8 mouse cellular contexts compared by ENCODE assay signal in genomic region chr16:30513050-30514024, GRCm38 (mm10). TPM values are rescaled to one million over a fixed set of nuclear protein-coding genes. Genes with fewer than 3 reads are reported as not detected.
DNase-seq lines count a peak whose midpoint lies in the region; ATAC-seq and TF ChIP-seq lines count a peak whose summit lies in the region.

No protein-coding gene starts in this region.

- H3K4me2 ChIP-seq in intestine, embryonic 15.5 days (replicated peaks): no peak overlapping the region
- H3K4me2 ChIP-seq in intestine, postnatal 0 days (replicated peaks; ENCODE audit: low read depth): no peak overlapping the region
- no peak overlapping the region for H3K4me2 ChIP-seq in intestine, embryonic 16.5 days (ENCODE audit: low read depth, low read length)
- no peak overlapping the region for H3K4me2 ChIP-seq in stomach, embryonic 16.5 days (ENCODE audit: low read depth, low read length)

- no peak overlapping the region for H3K4me3 ChIP-seq in intestine, embryonic 15.5 days (replicated peaks)
- H3K4me3 ChIP-seq in intestine, postnatal 0 days (ENCODE audit: low read depth, low read length): no peak overlapping the region
- H3K4me3 ChIP-seq in C2C12 (ENCODE audit: insufficient read depth, poor library complexity, severe bottlenecking): no peak overlapping the region
- no peak overlapping the region for H3K4me3 ChIP-seq in intestine, embryonic 16.5 days (ENCODE audit: low read length)
- H3K4me3 ChIP-seq in stomach, embryonic 16.5 days (replicated peaks; ENCODE audit: low read length): no peak overlapping the region

- H3K79me2 ChIP-seq in C2C12 (ENCODE audit: control insufficient read depth, insufficient read depth): peaks cover 13% of the 10 kb centered on the region

- peak; percentile 75 for DNase-seq in adrenal gland, adult 8-10 months
- DNase-seq in testis, postnatal 14 days (ENCODE audit: low spot score): no peak
- DNase-seq in frontal cortex, postnatal 25 days (ENCODE audit: low spot score in 2 of 2): no peak

- no peak overlapping the region for H3K27ac ChIP-seq in intestine, embryonic 15.5 days
- no peak overlapping the region for H3K27ac ChIP-seq in intestine, postnatal 0 days (ENCODE audit: low read depth, low read length)
- H3K27ac ChIP-seq in intestine, embryonic 16.5 days (ENCODE audit: low read length): no peak overlapping the region
- H3K27ac ChIP-seq in stomach, embryonic 16.5 days (ENCODE audit: low read length): peak overlapping the region; percentile 60

- no peaks in the 10 kb centered on the region for H3K9me3 ChIP-seq in intestine, embryonic 15.5 days
- no peaks in the 10 kb centered on the region for H3K9me3 ChIP-seq in intestine, postnatal 0 days (ENCODE audit: control insufficient read depth)
- H3K9me3 ChIP-seq in intestine, embryonic 16.5 days (ENCODE audit: control insufficient read depth, low read length): no peaks in the 10 kb centered on the region
- no peaks in the 10 kb centered on the region for H3K9me3 ChIP-seq in stomach, embryonic 16.5 days (replicated peaks; ENCODE audit: control insufficient read depth, low read length)

- peak; percentile 36 for ATAC-seq in intestine, embryonic 15.5 days
- ATAC-seq in intestine, postnatal 0 days: no peak
- peak; percentile 29; the same call in 1 of the 2 replicates for ATAC-seq in intestine, embryonic 16.5 days
- peak; percentile 35; the same call in 1 of the 2 replicates for ATAC-seq in stomach, embryonic 16.5 days (ENCODE audit: insufficient read depth, low FRiP score)

- no peaks in the 10 kb centered on the region for H3K36me3 ChIP-seq in intestine, embryonic 15.5 days
- no peaks in the 10 kb centered on the region for H3K36me3 ChIP-seq in intestine, postnatal 0 days (ENCODE audit: control insufficient read depth, insufficient read depth)
- no peaks in the 10 kb centered on the region for H3K36me3 ChIP-seq in C2C12 (ENCODE audit: control insufficient read depth, insufficient read depth)
- no peaks in the 10 kb centered on the region for H3K36me3 ChIP-seq in intestine, embryonic 16.5 days (ENCODE audit: control insufficient read depth, insufficient read depth, low read length)
- H3K36me3 ChIP-seq in stomach, embryonic 16.5 days (ENCODE audit: control insufficient read depth, insufficient read depth, low read length): no peaks in the 10 kb centered on the region

- peak overlapping the region; percentile 14 for H3ac ChIP-seq in C2C12 (ENCODE audit: control insufficient read depth, insufficient read length, low read depth)

- H3K27me3 ChIP-seq in intestine, embryonic 15.5 days (replicated peaks): no peaks in the 10 kb centered on the region
- no peaks in the 10 kb centered on the region for H3K27me3 ChIP-seq in intestine, postnatal 0 days (replicated peaks; ENCODE audit: control insufficient read depth, insufficient read depth, low read length)
- no peaks in the 10 kb centered on the region for H3K27me3 ChIP-seq in C2C12 (ENCODE audit: control insufficient read depth, insufficient read depth, insufficient read length)
- no peaks in the 10 kb centered on the region for H3K27me3 ChIP-seq in intestine, embryonic 16.5 days (replicated peaks; ENCODE audit: control insufficient read depth, insufficient read depth, low read length)
- no peaks in the 10 kb centered on the region for H3K27me3 ChIP-seq in stomach, embryonic 16.5 days (ENCODE audit: control insufficient read depth, insufficient read depth, low read length)

- TF ChIP-seq CTCF in intestine, postnatal 0 days (IDR thresholded peaks at IDR 0.05; ENCODE audit: low read depth): no peak
- no peak for TF ChIP-seq CTCF in C2C12 (IDR thresholded peaks at IDR 0.05; ENCODE audit: control insufficient read depth, insufficient read depth, insufficient read length)

- H3K4me1 ChIP-seq in intestine, embryonic 15.5 days (replicated peaks): peaks cover 18% of the 10 kb centered on the region
- H3K4me1 ChIP-seq in intestine, postnatal 0 days (replicated peaks; ENCODE audit: control insufficient read depth, insufficient read depth, low read length): no peaks in the 10 kb centered on the region
- H3K4me1 ChIP-seq in intestine, embryonic 16.5 days (ENCODE audit: control insufficient read depth, insufficient read depth, low read length): peaks cover 22% of the 10 kb centered on the region
- H3K4me1 ChIP-seq in stomach, embryonic 16.5 days (ENCODE audit: control insufficient read depth, insufficient read depth, low read length): peaks cover 25% of the 10 kb centered on the region

- WGBS in intestine, embryonic 15.5 days: 67% methylated on average over 20 of the region's 20 CpGs
- 73% methylated on average over 20 of the region's 20 CpGs for WGBS in intestine, postnatal 0 days
- WGBS in intestine, embryonic 16.5 days: 68% methylated on average over 20 of the region's 20 CpGs
- WGBS in stomach, embryonic 16.5 days: 57% methylated on average over 20 of the region's 20 CpGs

- no peaks in the 10 kb centered on the region for H3K79me3 ChIP-seq in C2C12 (ENCODE audit: low read depth)

- H3K9ac ChIP-seq in intestine, embryonic 15.5 days: no peak overlapping the region
- H3K9ac ChIP-seq in intestine, postnatal 0 days (ENCODE audit: low read depth, low read length): no peak overlapping the region
- H3K9ac ChIP-seq in intestine, embryonic 16.5 days (ENCODE audit: low read depth, low read length): no peak overlapping the region
- H3K9ac ChIP-seq in stomach, embryonic 16.5 days (ENCODE audit: low read length): 0 out of 2 replicates have a peak overlapping the region, but pooled peaks have one; percentile 7

TF ChIP-seq in C2C12, 6 proteins besides CTCF, POLR2A, EP300 and RAD21:
- TF ChIP-seq USF1 (IDR thresholded peaks at IDR 0.05; ENCODE audit: low read depth): peak; percentile 13
- TF ChIP-seq MYOD1 (IDR thresholded peaks at IDR 0.05; ENCODE audit: control insufficient read depth, insufficient read length, low read depth): peak; percentile 99
- TF ChIP-seq MAX (IDR thresholded peaks at IDR 0.05): peak; percentile 70
- no peak for TF ChIP-seq MYOG (IDR thresholded peaks at IDR 0.05; ENCODE audit: control insufficient read depth, extremely low read depth, insufficient read length)
- TF ChIP-seq CEBPB (IDR thresholded peaks at IDR 0.05; ENCODE audit: low read depth): no peak
- TF ChIP-seq FOSL1 (IDR thresholded peaks at IDR 0.05; ENCODE audit: insufficient read depth, low read length, poor library complexity, severe bottlenecking): peak; percentile 96

RNA-seq across cellular contexts. Expression of gene Tmem44, which starts 37.3 kb away (rescaled TPM):
- 9.1 and 10.0 TPM in 2 replicates for polyA plus RNA-seq in intestine, embryonic 15.5 days (2015; fragmentation: Nextera tagmentation; extraction: Ambion mirVana)
- polyA plus RNA-seq in intestine, postnatal 0 days (2015; fragmentation: Nextera tagmentation; extraction: Ambion mirVana): 2.9 and 3.1 TPM in 2 replicates
- 1.1 TPM for polyA plus RNA-seq in C2C12 (2012; fragmentation: generic; extraction: Trizol)
- 1 to 10 TPM; 3.7 to 9.3 (median 5.8) TPM for total RNA-seq in adrenal gland, adult 8-10 months (2022)
- polyA plus RNA-seq in intestine, embryonic 16.5 days (2015; fragmentation: Nextera tagmentation; extraction: Ambion mirVana): 7.2 and 8.4 TPM in 2 replicates
- 8.4 and 11.0 TPM in 2 replicates for polyA plus RNA-seq in stomach, embryonic 16.5 days (2015; fragmentation: Nextera tagmentation; extraction: Ambion mirVana)
